Mouse (Mus musculus) cerebellum, adult 9-11 months (tissue): ENCODE data around the gene Hapln4.
"Not testable (repeated sequence)": the region's sequence is repeated elsewhere in the genome, so short reads cannot be mapped to it uniquely, and the experiment has no call there.

Source experiments
- DNase-seq: peaks from one replicate; pipeline ENCODE4 v3.0.0; 2022

The Hapln4 gene

GRCm38 (mm10) chr8:70083285-70083684 is at the start of gene Hapln4:
TSS of gene Hapln4 (plus strand) at chr8:70083457.
- peak; percentile 93 for DNase-seq

- DNase-seq: no peak
Observed at GRCm38 (mm10) chr8:70037994-70038393, 45.3 kb upstream of the Hapln4 start.

- peak; percentile 66 for DNase-seq
Observed at GRCm38 (mm10) chr8:70041885-70042546, 41.2 kb upstream of the Hapln4 start.

GRCm38 (mm10) chr8:70042583-70043455 is 40.4 kb upstream of the Hapln4 start, which contains the start of the genes Mau2 and Sugp1:
TSS of gene Mau2 (minus strand) at chr8:70042734.
TSS of gene Sugp1 (plus strand) at chr8:70042813.
- DNase-seq: peak; percentile 96

GRCm38 (mm10) chr8:70043996-70044395 is 39.3 kb upstream of the Hapln4 start:
- DNase-seq: peak; percentile 42

- no peak for DNase-seq
Observed at GRCm38 (mm10) chr8:70049662-70050061, 33.6 kb upstream of the Hapln4 start.

- not testable (repeated sequence) for DNase-seq
Observed at GRCm38 (mm10) chr8:70050434-70050833, 32.8 kb upstream of the Hapln4 start.

GRCm38 (mm10) chr8:70057721-70058120 is 25.5 kb upstream of the Hapln4 start:
- DNase-seq: no peak

- no peak for DNase-seq
Observed at GRCm38 (mm10) chr8:70071836-70072440, 11.3 kb upstream of the Hapln4 start.

- DNase-seq: no peak
Observed at GRCm38 (mm10) chr8:70072441-70073069, 10.7 kb upstream of the Hapln4 start, which contains the start of gene Tm6sf2. TSS of gene Tm6sf2 (plus strand) at chr8:70072924.

GRCm38 (mm10) chr8:70073120-70073519 is 10.1 kb upstream of the Hapln4 start:
- DNase-seq: no peak

- no peak for DNase-seq
Observed at GRCm38 (mm10) chr8:70073682-70074081, 9.6 kb upstream of the Hapln4 start.

- peak; percentile 47 for DNase-seq
Observed at GRCm38 (mm10) chr8:70081976-70082375, 1.3 kb upstream of the Hapln4 start.

GRCm38 (mm10) chr8:70084191-70085065 is 1.2 kb downstream of the Hapln4 start:
- DNase-seq: peak; percentile 69

GRCm38 (mm10) chr8:70086151-70086550 is 2.9 kb downstream of the Hapln4 start:
- DNase-seq: no peak

GRCm38 (mm10) chr8:70087237-70087636 is 4.0 kb downstream of the Hapln4 start:
- no peak for DNase-seq

GRCm38 (mm10) chr8:70087836-70088650 is 4.8 kb downstream of the Hapln4 start:
- peak; percentile 55 for DNase-seq

GRCm38 (mm10) chr8:70089296-70089960 is 6.2 kb downstream of the Hapln4 start:
- DNase-seq: no peak

- DNase-seq: no peak
Observed at GRCm38 (mm10) chr8:70092786-70093185, 9.5 kb downstream of the Hapln4 start.

GRCm38 (mm10) chr8:70099276-70099675 is 16.0 kb downstream of the Hapln4 start:
- DNase-seq: no peak
